Mouse (Mus musculus) midbrain, embryonic 16.5 days (tissue): ENCODE measurements around the gene Chst7. TPM values are rescaled to one million over a fixed set of nuclear protein-coding genes. Genes with fewer than 3 reads are reported as not detected.

ENCODE experiments used
- ATAC-seq: fragments of 200-750 bp; cut with Nextera tagmentation; 2 replicates; pipeline ENCODE4 v1.8.0; 2017; ENCODE audit warnings: moderate TSS enrichment
- H3K27ac ChIP-seq: fragments of 300-500 bp; sonication (generic); 2 replicates; pipeline ENCODE4 v1.5.1; 2014; ENCODE audit warnings: mild to moderate bottlenecking, low read length, mixed read lengths
- H3K27me3 ChIP-seq: fragments of 300-500 bp; sonication (generic); 2 replicates; pipeline ENCODE4 v1.6.1; 2014; ENCODE audit warnings: low read depth, low read length, mixed read lengths; ENCODE audit not compliant: control insufficient read depth, insufficient read depth
- H3K36me3 ChIP-seq: fragments of 300-500 bp; sonication (generic); 2 replicates; pipeline ENCODE4 v1.6.1; 2014; ENCODE audit warnings: mild to moderate bottlenecking, low read length, moderate library complexity, mixed read lengths; ENCODE audit not compliant: control insufficient read depth, insufficient read depth
- H3K4me1 ChIP-seq: fragments of 300-500 bp; sonication (generic); 2 replicates; pipeline ENCODE4 v1.6.1; 2014; ENCODE audit warnings: mild to moderate bottlenecking, low read length, mixed read lengths; ENCODE audit not compliant: control insufficient read depth, insufficient read depth
- H3K4me2 ChIP-seq: fragments of 300-500 bp; sonication (generic); 2 replicates; pipeline ENCODE4 v1.6.1; 2014; ENCODE audit warnings: mild to moderate bottlenecking, low read length, mixed read lengths
- H3K4me3 ChIP-seq: fragments of 300-500 bp; sonication (generic); 2 replicates; pipeline ENCODE4 v1.5.1; 2014; ENCODE audit warnings: low read depth, mild to moderate bottlenecking, low read length, moderate library complexity, mixed read lengths
- H3K9ac ChIP-seq: fragments of 300-500 bp; sonication (generic); 2 replicates; pipeline ENCODE4 v1.6.1; 2014; ENCODE audit warnings: low read depth, low read length, mixed read lengths
- H3K9me3 ChIP-seq: fragments of 300-500 bp; sonication (generic); replicated peaks from 2 replicates; pipeline ENCODE4 v1.6.1; 2014; ENCODE audit warnings: mild to moderate bottlenecking, low read length, mixed read lengths; ENCODE audit not compliant: control insufficient read depth, poor library complexity, severe bottlenecking
- WGBS: fragments of 180-500 bp; shearing (Covaris S2); extraction: QIAGEN DNeasy Blood & Tissue Kit; methylation state at CpG from one replicate; pipeline ENCODE4 v1.1.7; 2014; 5-methylcytosine and 5-hydroxymethylcytosine counted together
- polyA plus RNA-seq: library from polyadenylated mRNA; unstranded; fragments of >200 nt; fragmentation: Nextera tagmentation; extraction: Ambion mirVana; gene quantifications from 2 replicates; pipeline ENCODE4 v1.2.1, GENCODE M21; 2015

Gene Chst7
- polyA plus RNA-seq, 1 experiment from 2014 or later, result 6.2 TPM

DNA sequence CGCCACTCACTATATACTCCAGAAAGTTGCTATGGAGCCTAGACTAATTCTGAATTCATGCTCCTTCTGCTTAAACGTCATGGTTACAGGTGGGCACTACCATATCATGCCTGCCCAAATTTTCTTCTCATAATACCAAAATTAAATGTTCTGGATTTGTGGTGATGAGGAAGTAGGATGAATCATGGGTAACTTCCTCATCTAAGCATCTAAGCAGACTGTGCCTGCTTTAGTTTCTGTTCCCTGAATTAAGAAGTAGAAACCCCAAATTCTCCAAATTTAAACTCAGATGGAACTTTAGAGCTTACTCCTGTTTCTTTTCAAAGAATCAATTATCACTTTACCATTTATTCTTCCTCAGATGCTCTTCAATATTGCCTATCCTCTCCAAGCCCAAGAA, 58.4 kb downstream of the Chst7 start:
- ATAC-seq, result no peak
- Histone ChIP-seq H3K27ac (no peak overlapping the region), H3K27me3 (no peaks in the 10 kb centered on the region), H3K4me2 (no peak overlapping the region), H3K9ac (no peak overlapping the region), H3K36me3 (no peaks in the 10 kb centered on the region), H3K4me1 (no peaks in the 10 kb centered on the region), H3K9me3 (no peaks in the 10 kb centered on the region), H3K4me3 (no peak overlapping the region)
- 70% methylated on average over 2 of the region's 2 CpGs for WGBS

DNA sequence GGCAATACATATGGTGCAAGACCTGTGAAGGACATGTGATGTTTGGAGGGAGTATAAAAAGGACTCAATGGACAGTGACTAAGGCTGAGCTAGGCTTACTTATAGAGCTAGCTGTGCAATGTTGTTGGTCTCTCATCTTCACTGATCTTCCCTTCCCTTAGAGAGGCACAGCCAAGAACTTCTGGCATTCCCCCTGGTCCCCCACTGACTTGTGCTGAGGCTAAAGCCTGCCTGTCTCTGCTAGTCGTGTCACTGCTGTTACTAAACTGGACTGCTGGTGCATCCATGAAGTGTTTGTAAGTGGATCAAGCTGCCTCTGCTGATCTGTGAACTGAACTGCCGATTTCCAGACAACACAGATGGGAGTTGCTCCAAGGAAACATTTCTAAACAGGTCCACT, 66.1 kb downstream of the Chst7 start:
- no peak overlapping the region for H3K4me2 ChIP-seq
- no peaks in the 10 kb centered on the region for H3K27me3 ChIP-seq
- H3K4me3 ChIP-seq, result no peak overlapping the region
- no peaks in the 10 kb centered on the region for H3K9me3 ChIP-seq
- H3K9ac ChIP-seq, result no peak overlapping the region
- no peak overlapping the region for H3K27ac ChIP-seq
- 74% methylated on average over 2 of the region's 2 CpGs for WGBS
- ATAC-seq, result no peak
- no peaks in the 10 kb centered on the region for H3K4me1 ChIP-seq
- no peaks in the 10 kb centered on the region for H3K36me3 ChIP-seq

DNA sequence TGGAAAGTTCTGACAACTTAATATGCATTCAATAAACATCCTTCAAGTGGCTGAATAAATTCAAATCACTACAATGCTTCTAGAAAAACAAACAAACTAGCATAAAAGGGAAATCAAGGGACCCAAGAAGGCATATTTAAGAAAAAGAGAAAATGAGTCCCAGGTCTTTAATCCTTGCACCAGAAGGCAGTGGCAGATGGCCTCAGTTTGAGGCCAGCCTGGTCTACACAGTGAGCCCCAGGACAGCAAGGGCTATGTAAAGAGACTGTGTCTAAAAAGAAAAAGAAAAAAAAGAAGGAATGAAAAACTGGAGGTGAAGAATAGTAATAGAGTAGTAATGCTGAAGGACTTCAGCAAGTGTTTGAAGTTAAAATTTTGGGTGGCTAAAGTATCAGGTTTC, 69.6 kb downstream of the Chst7 start:
- H3K4me3 ChIP-seq, result no peak overlapping the region
- H3K4me1 ChIP-seq, result no peaks in the 10 kb centered on the region
- H3K9me3 ChIP-seq, result no peaks in the 10 kb centered on the region
- no peaks in the 10 kb centered on the region for H3K36me3 ChIP-seq
- H3K27ac ChIP-seq, result no peak overlapping the region
- no peak for ATAC-seq
- H3K4me2 ChIP-seq, result no peak overlapping the region
- H3K27me3 ChIP-seq, result no peaks in the 10 kb centered on the region
- no peak overlapping the region for H3K9ac ChIP-seq

DNA sequence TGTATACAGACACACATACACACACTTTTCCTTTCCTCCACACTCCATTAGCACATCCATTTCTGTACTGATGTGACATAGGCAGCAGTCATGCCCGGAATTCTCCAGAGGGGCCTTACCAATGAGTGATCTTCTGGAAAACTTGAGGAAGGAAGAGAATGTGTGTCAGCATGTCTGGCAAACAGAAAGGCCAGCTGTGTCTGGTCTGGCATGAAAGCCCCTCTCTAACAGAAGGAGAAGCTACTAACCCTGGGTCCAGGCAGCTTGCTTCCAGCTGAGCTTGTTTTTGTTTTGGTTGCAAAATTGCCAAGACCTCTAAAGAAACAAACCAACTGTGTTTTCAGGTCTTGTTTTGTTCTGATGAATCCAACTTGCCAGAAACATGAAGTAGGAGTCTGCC, 70.1 kb downstream of the Chst7 start:
- Histone ChIP-seq H3K4me1 (no peaks in the 10 kb centered on the region), H3K4me2 (no peak overlapping the region), H3K9ac (no peak overlapping the region), H3K27me3 (no peaks in the 10 kb centered on the region), H3K27ac (no peak overlapping the region), H3K9me3 (no peaks in the 10 kb centered on the region), H3K36me3 (no peaks in the 10 kb centered on the region), H3K4me3 (no peak overlapping the region)
- no peak for ATAC-seq
- WGBS, result 77% methylated on average over 1 of the region's 1 CpGs

Other genes starting within 250 kb of the Chst7 start
- gene Slc9a7, start 232.2 kb downstream of the Chst7 start, polyA plus RNA-seq, result 12.0 and 13.3 TPM in 2 replicates